Mouse (Mus musculus) lung, embryonic 16.5 days (tissue): ENCODE measurements around the gene Dscaml1. TPM values are rescaled to one million over a fixed set of nuclear protein-coding genes. Genes with fewer than 3 reads are reported as not detected.
A peak's percentile ranks its signal among the peaks of the same experiment; 100 is the strongest.

Experiments
- ATAC-seq: fragments of 200-750 bp; cut with Nextera tagmentation; 2 replicates; pipeline ENCODE4 v1.8.0; 2017; ENCODE audit warnings: low read depth, mild to moderate bottlenecking, moderate library complexity
- H3K27ac ChIP-seq: fragments of 300-500 bp; sonication (generic); 2 replicates; pipeline ENCODE4 v1.5.1; 2014; ENCODE audit warnings: mild to moderate bottlenecking, control low read depth, low read length
- H3K27me3 ChIP-seq: fragments of 300-500 bp; sonication (generic); 2 replicates; pipeline ENCODE4 v1.6.1; 2014; ENCODE audit warnings: low read depth, low read length, mixed read lengths; ENCODE audit not compliant: control insufficient read depth, insufficient read depth
- H3K36me3 ChIP-seq: fragments of 300-500 bp; sonication (generic); 2 replicates; pipeline ENCODE4 v1.6.1; 2014; ENCODE audit warnings: low read length; ENCODE audit not compliant: control insufficient read depth, insufficient read depth
- H3K4me1 ChIP-seq: fragments of 300-500 bp; sonication (generic); replicated peaks from 2 replicates; pipeline ENCODE4 v1.6.1; 2014; ENCODE audit warnings: low read length, mixed read lengths; ENCODE audit not compliant: control insufficient read depth, insufficient read depth
- H3K4me2 ChIP-seq: fragments of 300-500 bp; sonication (generic); 2 replicates; pipeline ENCODE4 v1.6.1; 2014; ENCODE audit warnings: low read depth, low read length, control low read depth
- H3K4me3 ChIP-seq: fragments of 300-500 bp; sonication (generic); 2 replicates; pipeline ENCODE4 v1.5.1; 2014; ENCODE audit warnings: mild to moderate bottlenecking, low read length, control low read depth
- H3K9ac ChIP-seq: fragments of 300-500 bp; sonication (generic); 2 replicates; pipeline ENCODE4 v1.6.1; 2014; ENCODE audit warnings: low read length, control low read depth
- H3K9me3 ChIP-seq: fragments of 300-500 bp; sonication (generic); 2 replicates; pipeline ENCODE4 v1.6.1; 2016; ENCODE audit warnings: low read length; ENCODE audit not compliant: control insufficient read depth
- WGBS: fragments of 180-500 bp; shearing (Covaris S2); extraction: QIAGEN DNeasy Blood & Tissue Kit; methylation state at CpG from one replicate; pipeline ENCODE4 v1.1.7; 2014; 5-methylcytosine and 5-hydroxymethylcytosine counted together
- polyA plus RNA-seq: library from polyadenylated mRNA; unstranded; fragments of >200 nt; fragmentation: Nextera tagmentation; extraction: Ambion mirVana; gene quantifications from 2 replicates; pipeline ENCODE4 v1.2.1, GENCODE M21; 2015

Gene Dscaml1
- polyA plus RNA-seq, 1 experiment from 2014 or later: 0.18 TPM

GRCm38 (mm10) chr9:45486665-45487074 is 60.2 kb downstream of the Dscaml1 start:
- H3K9ac ChIP-seq: no peak overlapping the region
- WGBS: 67% methylated on average over 4 of the region's 4 CpGs

GRCm38 (mm10) chr9:45487179-45487801 is 60.9 kb downstream of the Dscaml1 start:
- Histone ChIP-seq H3K4me1 (no peaks in the 10 kb centered on the region), H3K36me3 (no peaks in the 10 kb centered on the region), H3K4me2 (no peak overlapping the region), H3K27me3 (no peaks in the 10 kb centered on the region), H3K4me3 (no peak overlapping the region), H3K27ac (no peak overlapping the region), H3K9me3 (no peaks in the 10 kb centered on the region), H3K9ac (no peak overlapping the region)
- whole genome bisulfite sequencing: 76% methylated on average over 12 of the region's 12 CpGs
- no peak for ATAC-seq

More at GRCm38 (mm10) chr9:45486665-45487074, 60.2 kb downstream of the Dscaml1 start:
- H3K36me3 ChIP-seq: no peaks in the 10 kb centered on the region
- H3K4me2 ChIP-seq: no peak overlapping the region
- no peaks in the 10 kb centered on the region for H3K9me3 ChIP-seq
- no peaks in the 10 kb centered on the region for H3K4me1 ChIP-seq
- ATAC-seq: no peak
- H3K27ac ChIP-seq: no peak overlapping the region
- H3K27me3 ChIP-seq: no peaks in the 10 kb centered on the region
- H3K4me3 ChIP-seq: no peak overlapping the region

- H3K4me2 ChIP-seq: no peak overlapping the region
- no peaks in the 10 kb centered on the region for H3K27me3 ChIP-seq
- no peak for ATAC-seq
- no peaks in the 10 kb centered on the region for H3K9me3 ChIP-seq
- no peak overlapping the region for H3K9ac ChIP-seq
- WGBS: 82% methylated on average over 2 of the region's 2 CpGs
- no peaks in the 10 kb centered on the region for H3K36me3 ChIP-seq
- no peak overlapping the region for H3K4me3 ChIP-seq
- no peak overlapping the region for H3K27ac ChIP-seq
- no peaks in the 10 kb centered on the region for H3K4me1 ChIP-seq
Observed at GRCm38 (mm10) chr9:45490899-45491298, 64.5 kb downstream of the Dscaml1 start.

GRCm38 (mm10) chr9:45494889-45495288 is 68.5 kb downstream of the Dscaml1 start:
- no peak for ATAC-seq
- Histone ChIP-seq H3K27ac (no peak overlapping the region), H3K27me3 (no peaks in the 10 kb centered on the region), H3K9ac (no peak overlapping the region), H3K4me1 (no peaks in the 10 kb centered on the region), H3K4me3 (no peak overlapping the region), H3K4me2 (no peak overlapping the region), H3K9me3 (no peaks in the 10 kb centered on the region), H3K36me3 (no peaks in the 10 kb centered on the region)
- 82% methylated on average over 3 of the region's 3 CpGs for WGBS

- no peak for ATAC-seq
- H3K36me3 ChIP-seq: no peaks in the 10 kb centered on the region
- no peaks in the 10 kb centered on the region for H3K4me1 ChIP-seq
- H3K27ac ChIP-seq: no peak overlapping the region
- H3K4me2 ChIP-seq: no peak overlapping the region
- 92% methylated on average over 3 of the region's 3 CpGs for WGBS
- H3K9ac ChIP-seq: no peak overlapping the region
- H3K27me3 ChIP-seq: no peaks in the 10 kb centered on the region
- H3K4me3 ChIP-seq: no peak overlapping the region
- H3K9me3 ChIP-seq: no peaks in the 10 kb centered on the region
Observed at GRCm38 (mm10) chr9:45496340-45496739, 69.9 kb downstream of the Dscaml1 start.

- H3K4me2 ChIP-seq: no peak overlapping the region
- H3K9me3 ChIP-seq: no peaks in the 10 kb centered on the region
- no peak overlapping the region for H3K9ac ChIP-seq
- 0 out of 2 replicates have a peak, but pooled peaks cover 3% of the 10 kb centered on the region for H3K4me1 ChIP-seq
- no peak overlapping the region for H3K4me3 ChIP-seq
- WGBS: 46% methylated on average over 1 of the region's 1 CpGs
- H3K36me3 ChIP-seq: no peaks in the 10 kb centered on the region
- no peaks in the 10 kb centered on the region for H3K27me3 ChIP-seq
- no peak for ATAC-seq
- H3K27ac ChIP-seq: no peak overlapping the region
Observed at GRCm38 (mm10) chr9:45496944-45497343, 70.5 kb downstream of the Dscaml1 start.

GRCm38 (mm10) chr9:45499267-45499666 is 72.8 kb downstream of the Dscaml1 start:
- no peak for ATAC-seq
- 29% methylated on average over 10 of the region's 10 CpGs for WGBS

GRCm38 (mm10) chr9:45500071-45500595 is 73.7 kb downstream of the Dscaml1 start:
- H3K27ac ChIP-seq: no peak overlapping the region
- H3K27me3 ChIP-seq: no peaks in the 10 kb centered on the region
- ATAC-seq: no peak
- peaks cover 16% of the 10 kb centered on the region for H3K4me1 ChIP-seq
- H3K4me2 ChIP-seq: no peak overlapping the region
- no peaks in the 10 kb centered on the region for H3K36me3 ChIP-seq
- no peak overlapping the region for H3K4me3 ChIP-seq
- 69% methylated on average over 3 of the region's 3 CpGs for WGBS
- no peak overlapping the region for H3K9ac ChIP-seq
- H3K9me3 ChIP-seq: no peaks in the 10 kb centered on the region

More at GRCm38 (mm10) chr9:45499267-45499666, 72.8 kb downstream of the Dscaml1 start:
- Histone ChIP-seq H3K9ac (no peak overlapping the region), H3K9me3 (no peaks in the 10 kb centered on the region), H3K4me2 (no peak overlapping the region), H3K27me3 (no peaks in the 10 kb centered on the region), H3K4me1 (peaks cover 13% of the 10 kb centered on the region), H3K36me3 (no peaks in the 10 kb centered on the region), H3K4me3 (no peak overlapping the region), H3K27ac (no peak overlapping the region; the same call in 1 of the 2 replicates)

GRCm38 (mm10) chr9:45501295-45501927 is 75.0 kb downstream of the Dscaml1 start:
- no peaks in the 10 kb centered on the region for H3K27me3 ChIP-seq
- peaks cover 20% of the 10 kb centered on the region for H3K4me1 ChIP-seq
- no peak overlapping the region; the same call in 1 of the 2 replicates for H3K9ac ChIP-seq
- H3K4me2 ChIP-seq: 0 out of 2 replicates have a peak overlapping the region, but pooled peaks have one; percentile 10
- 44% methylated on average over 5 of the region's 5 CpGs for WGBS
- H3K4me3 ChIP-seq: no peak overlapping the region
- H3K27ac ChIP-seq: peak overlapping the region; percentile 89
- no peaks in the 10 kb centered on the region for H3K9me3 ChIP-seq
- no peak for ATAC-seq
- H3K36me3 ChIP-seq: no peaks in the 10 kb centered on the region
